Mouse (Mus musculus) ovary, postnatal 14 days (tissue): ENCODE data around the gene Scn8a.
A peak's percentile ranks its signal among the peaks of the same experiment; 100 is the strongest.

Source experiments
- DNase-seq: peaks from one replicate; pipeline ENCODE4 v3.0.0; 2022; ENCODE audit warnings: low spot score

Gene Scn8a

DNA sequence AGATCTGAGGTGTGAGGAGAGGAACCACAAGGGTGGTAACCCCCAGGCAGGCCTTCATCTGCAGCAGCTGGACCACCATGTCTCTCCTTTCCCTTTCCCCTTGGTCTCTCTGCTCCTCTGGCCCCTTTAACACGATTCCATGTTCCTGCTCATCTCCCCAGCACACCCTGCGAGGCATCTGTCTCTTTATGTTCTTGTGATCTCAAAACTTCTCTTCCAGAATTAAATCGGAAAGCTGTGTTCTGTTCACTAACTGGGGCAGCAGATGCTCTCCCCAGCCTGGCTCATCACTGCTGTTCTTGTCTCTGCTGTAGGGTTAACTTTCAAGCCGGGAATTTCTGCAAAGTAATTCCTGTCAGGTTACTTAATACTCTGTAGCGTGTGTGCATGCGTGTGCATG, 91.3 kb downstream of the Scn8a start:
- DNase-seq, result no peak

DNA sequence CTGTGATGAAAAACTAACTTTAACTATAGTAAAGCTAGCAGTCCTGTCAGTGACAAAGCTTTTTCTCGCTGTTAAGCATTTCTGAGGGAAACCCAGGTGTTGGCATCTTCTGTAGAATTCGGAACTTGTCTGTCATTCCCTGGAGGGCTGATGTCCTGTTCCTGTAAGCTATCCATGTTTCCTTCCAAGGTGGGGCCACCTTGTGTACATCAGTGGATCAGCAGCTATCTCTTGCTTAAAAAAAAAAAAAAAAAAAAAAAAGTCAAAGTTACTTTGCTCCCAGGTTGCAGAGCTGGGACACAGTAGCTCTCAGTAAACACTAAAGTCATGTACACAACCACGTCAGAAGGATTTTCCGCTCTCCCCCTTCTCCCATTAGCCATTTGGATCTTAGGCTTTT, 91.9 kb downstream of the Scn8a start:
- DNase-seq, result no peak

DNA sequence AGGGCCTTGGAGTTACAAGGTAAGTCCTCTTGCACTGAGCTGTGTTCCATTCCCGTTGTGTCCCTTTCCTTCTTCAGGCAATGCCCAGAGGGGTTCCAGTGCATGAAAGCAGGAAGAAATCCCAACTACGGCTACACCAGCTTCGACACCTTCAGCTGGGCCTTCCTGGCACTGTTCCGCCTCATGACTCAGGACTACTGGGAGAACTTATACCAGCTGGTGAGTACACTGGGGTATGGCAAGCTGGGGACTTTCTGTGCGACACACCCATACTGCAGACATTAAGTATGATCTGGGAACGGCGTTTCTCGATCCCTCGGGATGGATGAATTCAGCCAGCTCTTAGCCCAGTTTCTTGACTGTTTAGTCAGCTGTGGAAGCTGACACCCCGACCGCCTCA, 101.8 kb downstream of the Scn8a start:
- no peak for DNase-seq

DNA sequence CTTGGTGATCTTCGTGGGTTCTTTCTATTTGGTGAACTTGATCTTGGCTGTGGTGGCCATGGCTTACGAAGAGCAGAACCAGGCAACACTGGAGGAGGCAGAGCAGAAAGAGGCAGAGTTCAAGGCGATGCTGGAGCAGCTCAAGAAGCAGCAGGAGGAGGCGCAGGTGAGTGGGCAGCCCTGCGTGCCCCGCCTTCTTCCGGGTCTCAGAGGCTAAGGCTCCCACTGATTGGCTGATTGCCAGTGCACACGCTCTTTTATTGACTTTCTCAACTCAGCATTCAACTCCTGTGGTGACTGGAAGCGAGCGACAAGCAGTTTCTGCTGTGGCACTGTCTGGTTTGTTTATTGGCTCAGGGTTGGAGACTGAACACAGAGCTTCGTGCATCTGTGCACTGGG, 103.1 kb downstream of the Scn8a start:
- DNase-seq, result no peak

DNA sequence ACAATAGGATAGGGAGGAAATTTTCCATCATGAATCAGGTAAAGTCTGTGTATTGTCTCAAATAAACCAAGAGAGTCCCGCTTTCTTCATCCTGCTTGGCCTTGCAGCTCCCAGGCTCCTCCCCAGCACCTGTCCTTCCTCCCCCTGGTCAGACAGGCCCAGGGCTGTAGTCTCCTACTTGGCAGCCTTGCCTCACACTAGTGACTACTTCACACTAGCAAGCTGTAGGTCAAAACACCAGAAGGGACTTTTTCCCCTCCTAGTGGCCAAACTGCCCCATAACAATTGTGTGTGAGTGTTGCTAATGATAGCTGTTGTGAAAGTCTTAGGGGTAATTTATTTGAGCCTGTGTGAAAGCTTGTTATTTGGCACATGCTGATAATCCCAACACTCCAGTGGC, 105.0 kb downstream of the Scn8a start:
- no peak for DNase-seq

DNA sequence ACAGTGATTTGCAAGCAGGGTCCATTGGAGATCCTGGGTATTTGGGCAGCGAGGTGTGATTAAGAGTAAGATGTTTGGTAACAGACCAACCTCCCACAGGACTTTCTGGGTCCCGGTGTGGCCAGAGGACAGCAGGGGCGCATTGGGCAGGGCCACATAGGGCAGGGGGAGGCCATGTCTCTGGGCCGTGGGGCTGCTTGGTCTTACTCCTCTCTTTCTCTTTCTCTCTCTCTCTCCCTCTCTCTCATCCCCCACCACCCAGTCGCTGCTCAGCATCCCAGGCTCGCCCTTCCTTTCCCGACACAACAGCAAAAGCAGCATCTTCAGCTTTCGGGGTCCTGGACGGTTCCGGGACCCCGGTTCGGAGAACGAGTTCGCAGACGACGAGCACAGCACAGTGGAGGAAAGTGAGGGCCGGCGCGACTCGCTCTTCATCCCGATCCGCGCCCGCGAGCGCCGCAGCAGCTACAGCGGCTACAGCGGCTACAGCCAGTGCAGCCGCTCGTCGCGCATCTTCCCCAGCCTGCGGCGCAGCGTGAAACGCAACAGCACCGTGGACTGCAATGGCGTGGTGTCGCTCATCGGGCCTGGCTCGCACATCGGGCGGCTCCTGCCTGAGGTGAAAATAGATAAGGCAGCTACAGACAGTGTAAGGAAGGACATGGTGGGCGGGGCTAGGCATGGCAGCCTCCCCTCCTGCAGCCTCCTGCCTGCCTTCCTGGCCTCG, 113.9 kb downstream of the Scn8a start:
- DNase-seq, result peak; percentile 23

DNA sequence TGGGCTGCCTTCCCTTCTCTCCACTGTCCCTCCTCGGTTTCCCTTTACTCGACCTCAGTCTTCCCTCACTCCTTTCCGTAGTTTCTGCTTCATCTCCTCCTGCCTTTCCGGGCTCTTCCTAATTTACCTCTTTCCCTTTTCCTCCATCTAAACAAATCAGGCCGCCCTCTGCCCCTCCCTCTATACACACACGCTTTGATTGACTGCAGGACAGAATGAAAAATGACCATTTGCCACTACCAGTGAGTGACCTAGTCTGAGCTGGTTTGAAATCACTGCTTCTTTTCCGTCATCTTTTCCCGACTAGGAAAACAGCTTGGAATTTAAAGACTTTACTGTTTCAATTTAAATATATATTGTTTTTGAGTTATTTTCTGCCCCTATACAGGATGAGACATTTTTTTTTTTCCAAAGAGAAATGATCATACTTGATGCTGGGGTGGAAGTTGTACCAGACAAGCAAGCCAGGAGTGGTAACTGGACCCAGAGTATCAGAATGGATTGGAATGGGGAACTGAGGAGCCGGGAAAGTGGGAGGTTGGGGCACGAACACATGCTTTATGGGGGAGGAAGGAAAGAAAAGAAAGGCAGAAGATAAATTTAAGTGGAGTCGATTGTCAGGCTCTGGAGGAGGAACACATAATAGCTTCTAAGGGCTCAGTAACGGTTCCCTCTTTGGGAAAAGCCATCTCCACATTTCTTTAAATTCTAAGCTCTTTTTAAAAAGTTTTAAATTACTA, 114.7 kb downstream of the Scn8a start:
- no peak for DNase-seq

DNA sequence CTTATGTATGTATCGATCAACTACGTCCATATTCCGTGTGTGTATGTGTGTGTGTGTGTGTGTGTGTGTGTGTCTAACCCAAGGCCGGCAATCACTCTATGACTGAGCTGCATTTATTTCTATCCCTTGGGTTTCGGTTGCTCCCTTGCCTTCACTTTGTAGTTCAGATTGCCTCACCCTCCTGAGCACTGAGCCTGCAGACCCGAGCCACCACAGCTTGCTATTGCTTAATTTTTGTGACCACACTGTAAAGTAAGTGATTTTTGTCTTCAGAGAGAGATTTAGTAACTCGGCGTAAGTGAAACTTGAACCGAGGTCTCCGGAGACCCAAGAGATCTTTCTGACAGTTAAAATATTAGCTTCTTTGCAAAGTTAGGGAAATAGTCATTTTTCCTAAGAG, 116.8 kb downstream of the Scn8a start:
- DNase-seq, result no peak

DNA sequence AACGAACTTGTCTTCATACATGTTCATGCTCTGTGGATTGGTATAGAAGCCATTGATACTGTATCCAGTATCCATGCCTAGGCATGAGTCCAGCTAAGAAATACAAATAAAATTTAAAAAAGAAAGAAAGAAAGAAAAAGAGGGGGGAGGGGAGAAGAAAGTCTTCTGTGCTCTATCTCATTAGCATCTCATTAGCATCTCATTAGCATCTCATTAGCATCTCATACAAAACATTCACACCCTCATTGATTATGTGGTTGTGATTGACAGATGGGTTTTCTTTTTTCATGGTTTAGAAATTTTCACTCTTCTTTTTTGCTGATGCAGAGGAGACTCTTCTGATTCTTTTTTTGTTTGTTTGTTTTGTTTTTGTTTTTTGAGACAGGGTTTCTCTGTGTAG, 117.4 kb downstream of the Scn8a start:
- no peak for DNase-seq

DNA sequence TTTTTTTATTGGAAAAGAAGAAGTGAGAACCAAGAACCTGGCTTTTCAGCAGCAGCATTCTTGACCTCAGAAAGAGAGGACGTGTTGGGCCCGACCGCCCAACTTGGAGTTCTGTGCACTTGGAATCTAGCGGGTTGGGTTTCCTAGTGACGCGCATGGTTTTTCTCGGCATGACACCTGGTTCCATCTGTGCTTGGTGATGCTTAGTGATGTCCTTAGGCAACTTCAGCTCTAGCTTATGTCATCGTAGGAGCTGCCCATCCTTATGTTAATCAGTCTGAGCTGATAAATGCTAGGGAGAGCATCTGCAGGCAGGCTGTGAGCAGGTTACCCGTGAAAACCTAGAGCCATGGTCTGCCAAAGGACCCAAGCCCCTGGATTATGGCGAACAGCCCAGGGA, 120.6 kb downstream of the Scn8a start:
- no peak for DNase-seq

DNA sequence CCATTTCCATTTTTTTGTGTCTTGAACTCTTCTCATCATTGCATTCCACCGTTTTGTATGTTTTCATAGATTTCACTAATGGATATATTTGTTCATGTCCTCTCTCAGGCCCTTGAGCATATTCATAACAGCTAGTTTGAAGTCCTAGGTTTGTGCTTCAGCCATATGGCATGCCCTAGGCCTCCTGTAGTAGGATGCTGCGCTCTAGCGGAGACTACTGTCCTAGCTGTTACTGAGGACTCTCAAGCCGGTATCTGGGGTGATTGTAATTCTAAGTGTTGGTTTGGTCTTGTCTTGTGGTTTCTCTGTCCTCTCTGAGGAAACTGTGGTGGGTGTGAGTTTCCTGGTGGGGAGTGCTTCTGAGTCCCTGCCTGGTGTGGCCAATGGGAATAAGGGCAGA, 127.4 kb downstream of the Scn8a start:
- no peak for DNase-seq

DNA sequence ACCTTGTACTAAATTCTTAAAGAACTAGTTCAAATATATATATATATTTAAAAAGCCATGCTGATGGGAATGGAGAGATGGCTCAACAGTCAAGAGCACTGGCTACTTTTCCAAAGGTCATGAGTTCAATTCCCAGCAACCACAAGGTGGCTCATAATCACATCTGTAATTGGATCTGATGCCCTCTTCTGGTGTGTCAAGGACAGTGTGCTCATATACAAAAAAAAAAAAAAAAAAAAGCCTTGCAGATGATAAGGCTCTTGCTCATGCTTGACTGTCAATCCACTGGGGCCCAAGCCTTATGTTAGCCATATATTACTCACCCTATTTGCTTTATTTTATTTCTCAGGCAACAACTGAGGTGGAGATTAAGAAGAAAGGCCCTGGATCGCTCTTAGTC, 132.0 kb downstream of the Scn8a start:
- DNase-seq, result no peak

DNA sequence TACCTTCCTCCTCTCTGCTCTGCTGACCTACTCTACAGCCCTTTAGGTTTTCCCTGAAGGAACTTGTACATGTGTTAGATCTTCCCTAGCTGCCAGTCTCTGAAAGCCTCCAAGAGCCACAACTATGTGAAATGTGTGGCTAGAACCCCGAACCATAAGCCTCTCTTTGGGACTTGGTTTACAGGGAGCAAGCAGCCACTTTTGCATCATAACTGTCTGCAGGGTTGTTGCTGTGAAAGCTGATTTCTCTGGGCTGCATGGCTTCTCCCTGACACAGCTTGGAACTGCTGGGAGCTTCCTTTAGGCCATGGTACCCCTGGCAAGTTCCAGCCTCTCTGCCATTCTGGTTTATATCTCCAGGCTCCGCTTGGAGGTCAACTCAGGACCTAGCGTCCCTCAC, 132.8 kb downstream of the Scn8a start:
- no peak for DNase-seq

DNA sequence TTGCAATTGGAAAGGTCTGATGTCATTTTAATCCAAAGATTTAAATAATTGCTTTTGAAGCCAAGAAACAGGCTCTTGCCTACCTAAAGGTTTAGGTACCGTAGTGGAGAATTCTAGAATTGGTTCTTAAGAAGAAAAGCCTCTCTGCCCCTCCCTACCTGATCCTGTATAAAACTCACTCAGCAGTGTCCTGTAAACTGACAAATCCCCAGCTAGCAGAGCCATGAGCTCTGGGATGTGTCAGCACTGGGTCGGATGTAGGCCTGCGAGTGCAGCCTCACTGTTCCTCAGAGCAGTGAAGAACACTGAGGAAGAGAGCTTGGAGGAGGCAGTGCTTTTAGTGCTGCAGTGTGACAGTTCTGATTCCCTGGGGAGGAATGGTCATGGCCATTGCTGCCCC, 134.9 kb downstream of the Scn8a start:
- no peak for DNase-seq

DNA sequence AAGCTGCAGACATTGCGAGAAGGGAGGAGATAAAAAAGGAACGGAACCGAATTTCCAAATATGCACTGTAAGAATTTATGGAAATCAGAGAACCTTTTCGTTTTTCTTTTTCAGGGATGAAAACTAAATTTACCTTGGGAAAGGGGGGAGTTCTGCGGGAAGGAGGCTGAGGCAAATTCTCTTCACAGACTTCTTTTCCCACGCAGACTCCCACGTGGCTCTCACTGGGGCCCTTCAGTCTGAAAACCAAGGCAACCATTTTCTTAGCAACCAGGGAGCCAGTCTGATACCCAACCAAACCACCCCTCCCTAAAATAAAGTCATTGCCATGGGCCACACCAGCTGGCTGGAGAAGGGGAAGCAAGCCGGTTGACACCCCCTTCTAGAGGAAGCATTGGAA, 136.1 kb downstream of the Scn8a start:
- DNase-seq, result no peak

DNA sequence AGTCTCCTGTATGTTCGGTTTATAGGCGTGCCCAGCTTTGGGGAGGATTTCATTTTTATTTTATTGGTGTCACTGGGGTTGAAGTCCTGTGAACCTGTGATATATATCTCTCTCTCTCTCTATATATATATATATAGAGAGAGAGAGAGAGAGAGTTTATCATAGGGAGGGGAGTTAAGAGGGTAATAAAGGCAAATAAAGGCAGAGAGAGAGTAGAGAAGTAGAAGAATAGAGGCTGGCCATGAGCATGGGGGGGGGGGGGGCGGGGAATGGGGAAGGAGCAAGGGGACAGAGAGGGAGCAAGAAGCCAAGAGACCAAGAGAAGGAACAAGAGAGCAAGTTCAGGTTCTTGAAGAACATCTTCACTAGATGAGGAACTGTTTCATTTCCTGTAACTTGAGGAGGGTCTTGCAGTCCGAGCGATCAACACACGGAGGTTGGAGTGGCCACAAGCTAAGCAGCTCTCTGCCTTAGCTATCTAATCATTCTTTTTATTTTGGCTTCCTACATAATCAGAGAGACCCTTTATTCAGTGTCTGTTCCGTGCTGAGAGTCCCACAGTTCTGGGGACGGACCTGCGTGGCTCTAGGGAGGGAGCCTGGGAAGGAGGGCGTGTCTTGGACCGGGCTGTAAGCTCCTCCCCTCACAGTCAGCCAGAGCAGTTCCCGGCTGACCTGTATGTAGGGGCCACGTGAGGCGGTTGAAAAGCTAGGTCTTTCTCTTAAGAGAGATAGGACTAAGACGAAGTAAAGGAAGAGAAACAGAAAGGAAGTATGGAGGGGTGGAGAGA, 136.8 kb downstream of the Scn8a start:
- DNase-seq, result peak; percentile 36

DNA sequence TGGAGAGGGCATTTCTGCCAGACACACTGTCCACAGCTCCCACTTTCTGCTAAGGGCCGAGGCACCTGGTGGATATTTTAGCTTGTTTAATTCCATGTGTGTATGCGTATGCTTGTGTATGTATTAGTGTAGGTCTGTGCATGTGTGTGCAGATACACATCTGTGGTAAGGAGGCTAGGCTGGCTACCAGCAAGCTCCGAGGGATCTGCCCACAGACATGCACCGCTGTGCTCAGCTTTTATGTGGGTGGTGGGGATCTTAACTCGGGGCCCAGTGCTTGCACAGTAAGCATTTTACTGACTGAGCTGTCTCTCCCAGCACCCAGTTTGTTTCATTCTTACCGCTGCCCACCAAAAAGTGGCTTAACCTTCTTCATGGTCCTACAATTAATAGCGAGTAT, 137.6 kb downstream of the Scn8a start:
- DNase-seq, result no peak

DNA sequence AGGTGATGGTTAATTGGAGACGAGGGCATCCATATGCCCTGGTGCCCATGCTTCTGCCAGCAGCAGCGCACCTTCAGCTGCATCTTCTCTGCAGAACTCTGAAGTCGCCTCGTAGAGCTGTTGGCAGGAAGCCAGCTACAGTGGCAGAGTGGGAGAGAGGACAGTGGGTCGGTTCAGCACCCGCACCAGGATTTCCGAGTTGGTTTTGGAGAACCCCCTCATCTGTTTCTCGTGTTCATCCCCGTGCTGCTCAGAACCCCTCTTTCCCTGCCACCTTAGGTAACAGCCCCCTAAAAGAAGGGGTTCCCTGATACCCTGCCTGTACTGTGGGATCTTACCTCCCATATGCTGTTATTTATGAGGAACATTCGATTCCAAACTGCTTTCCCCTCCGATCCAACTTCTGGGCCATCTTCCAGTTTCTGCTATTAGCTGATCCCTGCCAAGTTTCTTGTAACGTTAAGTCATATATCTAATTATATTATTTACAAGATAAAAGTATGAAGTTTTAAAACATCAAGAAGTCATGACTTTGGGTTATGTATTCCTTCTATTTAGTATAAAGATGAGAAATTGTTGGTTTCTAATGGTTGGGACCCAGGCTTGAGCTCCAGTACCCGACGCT, 138.8 kb downstream of the Scn8a start:
- DNase-seq, result no peak

DNA sequence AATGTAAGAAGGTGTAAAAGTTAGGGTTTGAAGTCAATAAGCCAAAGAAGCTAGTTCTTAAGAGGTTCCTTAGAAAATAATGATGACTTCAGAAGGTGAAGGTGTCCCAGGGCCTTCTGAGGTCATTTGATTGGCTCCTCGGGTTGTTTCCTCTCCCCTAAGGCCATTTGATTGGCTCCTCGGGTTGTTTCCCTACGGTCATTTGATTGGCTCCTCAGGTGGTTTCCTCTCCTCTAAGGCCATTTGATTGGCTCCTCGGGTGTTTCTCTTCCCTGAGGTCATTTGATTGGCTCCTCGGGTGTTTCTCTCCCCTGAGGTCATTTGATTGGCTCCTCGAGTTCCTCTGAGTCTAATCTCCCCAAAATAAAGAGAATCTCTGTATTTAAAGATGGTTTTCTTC, 141.7 kb downstream of the Scn8a start:
- no peak for DNase-seq

DNA sequence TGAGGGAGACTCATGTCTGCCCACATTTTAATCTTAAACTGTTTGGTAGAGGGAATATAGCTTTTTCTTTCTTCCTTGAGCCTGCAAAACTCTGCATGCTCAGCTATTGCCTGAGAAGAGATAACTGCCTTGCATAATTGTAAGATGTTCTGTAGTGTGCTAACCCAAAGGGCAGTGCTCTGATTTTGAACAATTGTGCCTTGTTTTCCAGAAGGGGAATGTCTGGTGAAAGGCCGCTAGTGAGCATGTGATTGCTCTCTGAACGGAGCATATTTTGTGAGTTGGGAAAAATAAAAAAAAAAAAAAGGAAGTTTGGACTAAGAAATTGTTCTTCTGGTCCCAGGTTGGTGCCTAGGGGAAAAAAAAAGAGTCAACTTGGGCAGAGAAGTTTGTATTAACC, 159.3 kb downstream of the Scn8a start:
- DNase-seq, result no peak

DNA sequence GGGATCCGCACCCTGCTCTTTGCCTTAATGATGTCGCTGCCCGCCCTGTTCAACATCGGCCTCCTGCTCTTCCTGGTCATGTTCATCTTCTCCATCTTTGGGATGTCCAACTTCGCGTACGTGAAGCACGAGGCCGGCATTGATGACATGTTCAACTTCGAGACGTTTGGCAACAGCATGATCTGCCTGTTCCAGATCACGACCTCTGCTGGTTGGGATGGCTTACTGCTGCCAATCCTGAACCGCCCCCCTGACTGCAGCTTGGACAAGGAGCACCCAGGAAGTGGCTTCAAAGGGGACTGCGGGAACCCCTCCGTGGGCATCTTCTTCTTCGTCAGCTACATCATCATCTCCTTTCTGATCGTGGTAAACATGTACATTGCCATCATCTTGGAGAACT, 170.0 kb downstream of the Scn8a start:
- DNase-seq, result no peak

DNA sequence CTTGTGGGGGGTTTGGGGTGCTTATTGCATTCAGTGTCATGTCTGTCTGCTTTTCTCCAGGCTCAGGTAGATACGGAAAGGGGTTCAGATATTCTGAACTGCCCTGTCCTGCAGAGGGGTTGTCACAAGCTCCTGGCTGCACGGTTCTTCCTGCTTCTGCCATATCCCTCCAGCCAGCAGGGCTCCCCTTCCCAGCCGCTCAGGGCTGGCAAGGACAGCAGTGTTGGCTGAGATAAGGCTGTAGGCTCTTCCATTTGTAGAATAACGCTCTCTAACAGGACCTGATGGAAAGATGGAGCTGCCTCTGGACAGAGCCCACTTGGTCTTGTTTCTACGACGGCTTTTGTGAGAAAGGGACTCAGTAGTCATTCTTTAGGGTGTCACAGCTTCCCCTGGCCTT, 172.3 kb downstream of the Scn8a start:
- no peak for DNase-seq

DNA sequence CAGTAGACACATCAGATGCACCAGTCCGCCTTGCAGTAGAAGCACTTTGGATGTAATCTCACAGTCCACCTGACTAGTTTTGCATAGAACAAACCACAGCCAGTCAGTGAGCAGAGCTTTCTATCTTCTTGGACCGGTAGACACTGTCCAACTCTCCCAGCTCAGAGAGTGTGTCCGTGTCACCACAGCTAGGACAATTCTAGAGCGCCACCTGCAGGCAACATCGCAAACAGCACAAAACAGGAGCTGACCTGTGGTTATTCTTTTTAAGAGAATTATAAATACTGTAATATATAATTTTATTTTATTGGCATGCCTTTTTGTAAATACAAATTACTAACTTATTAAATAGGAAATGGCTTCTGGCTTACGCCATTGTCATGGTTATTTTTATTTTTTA, 173.0 kb downstream of the Scn8a start:
- DNase-seq, result peak; percentile 51
